Mouse (Mus musculus) layer of hippocampus, adult 2 months (tissue): Measurements from ENCODE around the gene Wnk2. TPM values are rescaled to one million over a fixed set of nuclear protein-coding genes. Genes with fewer than 3 reads are reported as not detected.

Experiments
- DNase-seq, 2 experiments: peaks; one replicate each; pipeline ENCODE4 v3.0.0; 2022; ENCODE audit warnings: low spot score in 2 of 2
- H3K27ac ChIP-seq: fragments of 200-600 bp; 2 replicates; pipeline ENCODE4 v1.8.1; 2022
- H3K4me3 ChIP-seq: fragments of 200-600 bp; 2 replicates; pipeline ENCODE4 v1.8.1; 2022; ENCODE audit warnings: mild to moderate bottlenecking
- CTCF ChIP-seq: fragments of 200-600 bp; conservative IDR thresholded peaks from 2 replicates; pipeline ENCODE4 v1.8.1; 2022; ENCODE audit warnings: antibody characterized with exemption, mild to moderate bottlenecking, moderate library complexity
- long read RNA-seq, 2 experiments: library from polyadenylated mRNA; stranded (forward); transcript quantifications; one replicate each; pipeline ENCODE4 v2.0.0; 2021; ENCODE audit warnings: borderline mapping rate in 2 of 2
- total RNA-seq, 2 experiments: library from RNA; stranded (reverse); gene quantifications; 2 replicates each; pipeline ENCODE4 v1.2.3; 2021

Gene Wnk2
- 100 to 1,000 TPM in 1 of 2 experiments, 10 to 100 TPM in 1; 99.2 to 101 TPM for total RNA-seq
- long read RNA-seq, experiment 1, full-length matches to known transcripts, result 4 of 48 reads
- long read RNA-seq, experiment 1, partial matches to known transcripts, result 25 of 48 reads
- long read RNA-seq, experiment 1, other reads (novel, unspliced or antisense), result 19 of 48 reads
- long read RNA-seq, experiment 2, full-length matches to known transcripts, result 2 of 45 reads
- long read RNA-seq, experiment 2, partial matches to known transcripts, result 21 of 45 reads
- long read RNA-seq, experiment 2, other reads (novel, unspliced or antisense), result 22 of 45 reads

DNA sequence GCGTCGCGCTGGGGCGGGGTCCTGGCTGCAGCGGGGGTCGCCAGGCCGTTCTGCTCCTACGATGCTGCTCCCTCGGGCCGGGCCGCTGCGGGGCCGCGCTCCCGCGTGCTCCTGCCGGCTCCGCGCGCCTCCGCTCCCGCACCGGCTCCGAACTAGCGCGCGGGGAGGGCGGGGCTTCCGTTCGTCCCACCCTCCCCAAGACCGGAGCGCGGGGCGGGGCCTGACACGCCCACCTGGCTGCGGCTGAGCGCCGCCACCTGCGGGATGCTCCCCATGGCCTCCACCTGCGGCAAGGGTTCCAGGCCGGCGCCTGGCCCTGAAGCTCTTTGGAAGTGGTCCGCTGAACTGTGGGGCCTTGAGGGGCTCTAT, at the start of gene Wnk2:
Gene Wnk2, minus strand, starts transcription at position 157 of the 369 bp plus-strand sequence.
- peak within 1 kb of the TSS; percentile 92 for H3K4me3 ChIP-seq
- peak; percentile 81 to 83 for DNase-seq
- H3K27ac ChIP-seq, result peak within 1 kb of the TSS; percentile 96
- TF ChIP-seq CTCF, result no peak

- Histone ChIP-seq H3K27ac (no peak overlapping the region), H3K4me3 (no peak overlapping the region)
- TF ChIP-seq CTCF, result no peak
- no peak for DNase-seq
These were observed 49.0 kb upstream of the Wnk2 start for GRCm38 (mm10) chr13:49196766-49197165.

DNA sequence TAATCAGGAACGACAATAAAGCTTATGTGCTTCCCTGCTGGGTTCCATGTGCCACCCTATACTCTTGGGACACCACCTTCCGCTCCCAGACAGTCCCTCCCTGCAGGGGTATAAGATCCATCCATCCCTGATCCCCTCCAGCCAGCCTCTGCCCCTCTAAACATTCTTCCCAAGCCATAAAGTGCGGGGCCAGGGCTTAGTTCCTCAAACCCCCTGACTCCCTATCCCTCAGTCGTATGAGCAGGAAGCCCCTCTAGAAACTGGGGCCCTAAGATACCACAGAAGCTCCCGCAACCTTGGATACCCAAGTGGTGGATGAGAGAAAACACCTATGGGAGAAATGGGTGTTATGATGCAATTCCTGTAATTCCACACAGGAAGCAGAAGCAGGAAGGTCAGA, 48.4 kb upstream of the Wnk2 start:
- H3K4me3 ChIP-seq, result no peak overlapping the region
- DNase-seq, result no peak
- H3K27ac ChIP-seq, result no peak overlapping the region
- no peak for TF ChIP-seq CTCF

DNA sequence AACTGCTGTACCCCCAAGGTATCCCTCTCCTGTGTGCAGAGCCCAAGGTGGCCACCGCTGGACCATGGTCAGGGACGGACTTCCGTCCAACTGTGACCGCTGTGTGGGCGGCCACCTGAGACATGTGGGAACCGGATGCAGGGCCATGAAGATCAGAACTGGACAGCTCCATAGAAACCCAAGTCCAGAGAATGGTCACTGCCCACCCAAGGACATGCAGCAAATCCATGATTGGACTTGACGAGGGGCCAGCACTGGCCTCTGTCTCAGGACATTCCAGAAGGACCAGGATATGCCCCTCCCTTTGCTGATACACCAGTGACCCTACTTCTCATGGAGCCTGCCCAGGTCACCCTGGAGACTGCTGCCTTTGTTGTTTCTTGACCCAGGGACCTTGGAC, 47.8 kb upstream of the Wnk2 start:
- H3K4me3 ChIP-seq, result no peak overlapping the region
- no peak overlapping the region for H3K27ac ChIP-seq
- no peak for TF ChIP-seq CTCF
- no peak for DNase-seq

- Histone ChIP-seq H3K4me3 (no peak overlapping the region), H3K27ac (no peak overlapping the region)
- TF ChIP-seq CTCF, result no peak
- DNase-seq, result no peak
These were observed 47.0 kb upstream of the Wnk2 start for GRCm38 (mm10) chr13:49194811-49195210.

DNA sequence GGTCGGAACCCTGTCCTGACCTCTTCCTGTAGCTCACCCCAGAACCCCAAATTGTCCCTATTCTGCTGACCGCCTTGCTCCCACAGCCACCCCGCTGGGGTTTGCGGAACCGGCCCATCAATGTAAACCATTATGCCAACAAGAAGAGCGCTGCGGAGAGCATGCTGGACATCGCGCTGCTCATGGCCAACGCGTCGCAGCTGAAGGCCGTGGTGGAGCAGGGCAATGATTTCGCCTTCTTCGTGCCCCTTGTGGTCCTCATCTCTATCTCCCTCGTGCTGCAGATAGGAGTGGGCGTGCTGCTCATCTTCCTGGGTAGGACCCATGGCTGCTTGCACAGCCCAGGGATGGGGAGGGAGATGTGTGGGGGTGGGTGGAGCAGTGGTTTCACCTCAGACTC, 45.8 kb upstream of the Wnk2 start:
- DNase-seq, result no peak
- TF ChIP-seq CTCF, result no peak
- Histone ChIP-seq H3K4me3 (no peak overlapping the region), H3K27ac (no peak overlapping the region)

- no peak for TF ChIP-seq CTCF
- no peak overlapping the region for H3K27ac ChIP-seq
- no peak overlapping the region for H3K4me3 ChIP-seq
- DNase-seq, result no peak
These were observed 44.5 kb upstream of the Wnk2 start for GRCm38 (mm10) chr13:49192156-49192855.

DNA sequence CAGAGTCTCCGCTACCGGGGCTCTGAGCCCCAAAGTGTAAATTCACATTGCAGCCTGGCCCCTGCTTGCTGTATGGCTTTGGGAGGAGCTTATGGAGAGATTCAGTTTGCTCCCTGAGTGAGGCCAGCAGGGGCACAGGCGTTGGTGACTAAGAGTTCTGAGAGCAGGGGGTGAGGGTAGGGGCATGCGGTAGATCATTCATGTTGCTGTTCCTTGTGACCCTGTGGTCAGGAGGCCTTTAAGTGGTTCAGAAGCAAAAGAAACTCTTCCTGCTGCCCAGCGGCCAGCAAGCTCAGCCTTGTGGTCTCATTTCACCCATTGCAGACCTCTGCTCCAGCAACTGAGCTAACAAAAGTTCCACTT, 43.8 kb upstream of the Wnk2 start:
- H3K27ac ChIP-seq, result no peak overlapping the region
- no peak for DNase-seq
- H3K4me3 ChIP-seq, result no peak overlapping the region
- TF ChIP-seq CTCF, result no peak

GRCm38 (mm10) chr13:49190876-49191672, 43.3 kb upstream of the Wnk2 start:
- no peak overlapping the region for H3K4me3 ChIP-seq
- H3K27ac ChIP-seq, result no peak overlapping the region
- DNase-seq, result no peak
- no peak for TF ChIP-seq CTCF

- TF ChIP-seq CTCF, result no peak
These were observed 42.4 kb upstream of the Wnk2 start for GRCm38 (mm10) chr13:49189970-49190870.

GRCm38 (mm10) chr13:49188966-49189360, 41.1 kb upstream of the Wnk2 start:
- TF ChIP-seq CTCF, result no peak
- DNase-seq, result no peak
- Histone ChIP-seq H3K4me3 (no peak overlapping the region), H3K27ac (no peak overlapping the region)

More at GRCm38 (mm10) chr13:49189970-49190870, 42.4 kb upstream of the Wnk2 start:
- no peak for DNase-seq
- Histone ChIP-seq H3K27ac (no peak overlapping the region), H3K4me3 (no peak overlapping the region)

- TF ChIP-seq CTCF, result no peak
- Histone ChIP-seq H3K4me3 (peak overlapping the region; percentile 83), H3K27ac (peak overlapping the region; percentile 92)
- no peak for DNase-seq
These were observed 40.6 kb upstream of the Wnk2 start for GRCm38 (mm10) chr13:49188219-49188965.
